Mouse (Mus musculus): Measurements from ENCODE around the gene Gid8.

GRCm38 (mm10) chr2:180711527-180711926, 1.6 kb downstream of the Gid8 start:
- no peak for TF ChIP-seq EP300 (IDR thresholded peaks at IDR 0.05; ENCODE audit: low read depth)
- TF ChIP-seq CTCF (IDR thresholded peaks at IDR 0.05; ENCODE audit: low read depth), result no peak
